Mouse (Mus musculus) lung, postnatal 0 days (tissue): ENCODE data around the gene Hist1h3a.

Experiments used
- CTCF ChIP-seq: IDR thresholded peaks from 2 replicates; pipeline ENCODE4 v1.5.1; 2016; ENCODE audit warnings: antibody characterized with exemption, mild to moderate bottlenecking
- EP300 ChIP-seq: IDR thresholded peaks from 2 replicates; pipeline ENCODE4 v1.6.1; 2016; ENCODE audit warnings: antibody characterized with exemption, mild to moderate bottlenecking, control low read depth

DNA sequence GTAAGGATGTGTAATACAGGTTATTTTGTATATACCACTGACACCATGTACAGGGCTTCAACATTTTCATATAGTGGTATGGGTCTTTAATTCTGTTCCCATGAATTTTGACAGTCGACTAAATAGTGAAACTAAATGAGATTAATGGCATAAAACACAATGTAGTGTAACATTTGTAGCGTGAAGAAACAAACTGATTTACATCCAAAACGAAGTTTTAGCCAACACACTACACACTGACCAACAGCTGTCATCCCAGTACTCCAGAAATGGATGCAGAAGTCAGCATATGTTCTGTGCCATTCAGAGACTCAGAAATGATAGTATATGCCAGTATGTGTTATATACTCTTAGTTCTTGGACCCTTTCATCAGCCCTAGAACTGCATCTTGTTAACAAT is 4.3 kb downstream of the Hist1h3a start:
- TF ChIP-seq CTCF (no peak), EP300 (no peak)
